Mouse (Mus musculus) T-cell, adult 2 months (primary cell): ENCODE measurements around the gene Rnls.
A peak's percentile ranks its signal among the peaks of the same experiment; 100 is the strongest.

Experiments
- DNase-seq: peaks from one replicate; pipeline ENCODE4 v3.0.0; 2022; ENCODE audit warnings: low spot score

Rnls gene

GRCm38 (mm10) chr19:33102008-33102782 lies 289.9 kb downstream of the Rnls start:
- DNase-seq = no peak

- DNase-seq = peak; percentile 75
Observed at GRCm38 (mm10) chr19:33101093-33102007, 290.7 kb downstream of the Rnls start.

DNA sequence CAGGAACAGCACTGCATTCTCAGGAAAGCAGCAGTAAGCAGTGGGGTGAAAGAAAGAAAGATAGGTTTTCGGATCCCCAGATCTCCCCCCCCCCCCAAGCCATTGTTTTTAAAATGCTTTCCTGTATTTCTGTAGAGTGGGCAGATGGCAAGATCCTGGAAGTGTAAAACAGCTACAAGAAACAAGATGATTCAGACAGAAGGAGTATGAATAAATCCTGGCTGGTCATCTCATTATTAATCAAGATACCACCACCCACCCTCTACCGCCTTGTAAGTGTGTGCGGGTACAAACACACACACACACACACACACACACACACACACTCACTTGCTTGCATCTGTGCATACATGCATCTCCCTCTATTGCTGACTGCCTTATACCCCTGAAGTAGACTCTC lies 291.5 kb downstream of the Rnls start:
- no peak for DNase-seq

- no peak for DNase-seq
Observed at GRCm38 (mm10) chr19:33100031-33100430, 292.1 kb downstream of the Rnls start.

DNA sequence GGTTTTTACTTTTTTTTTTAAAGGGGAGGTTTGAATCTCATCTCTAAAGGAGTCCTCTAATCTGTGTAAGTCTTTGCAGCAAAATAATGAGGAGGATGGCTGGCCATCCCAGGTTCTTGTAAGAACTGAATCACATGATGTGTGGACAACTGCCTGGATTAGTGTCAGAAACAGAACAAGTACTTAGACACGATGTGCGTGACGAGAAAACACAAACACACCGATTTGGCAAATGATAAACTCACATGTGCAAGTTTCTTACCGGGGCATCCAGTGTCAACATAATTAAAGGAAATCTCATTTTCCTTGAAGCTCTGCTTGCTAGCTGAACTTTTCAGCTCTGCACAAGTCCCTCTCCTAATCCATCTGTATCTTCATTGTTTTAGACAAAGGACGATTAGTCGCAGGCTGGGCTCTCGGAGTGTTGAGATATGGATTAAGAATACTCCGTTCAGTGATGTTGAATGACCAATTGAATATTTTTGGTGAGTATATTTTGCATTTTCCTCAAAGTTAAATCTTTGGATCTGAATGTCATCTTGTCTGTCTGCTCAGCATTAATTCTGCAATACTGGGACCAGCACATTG lies 292.8 kb downstream of the Rnls start:
- no peak for DNase-seq

DNA sequence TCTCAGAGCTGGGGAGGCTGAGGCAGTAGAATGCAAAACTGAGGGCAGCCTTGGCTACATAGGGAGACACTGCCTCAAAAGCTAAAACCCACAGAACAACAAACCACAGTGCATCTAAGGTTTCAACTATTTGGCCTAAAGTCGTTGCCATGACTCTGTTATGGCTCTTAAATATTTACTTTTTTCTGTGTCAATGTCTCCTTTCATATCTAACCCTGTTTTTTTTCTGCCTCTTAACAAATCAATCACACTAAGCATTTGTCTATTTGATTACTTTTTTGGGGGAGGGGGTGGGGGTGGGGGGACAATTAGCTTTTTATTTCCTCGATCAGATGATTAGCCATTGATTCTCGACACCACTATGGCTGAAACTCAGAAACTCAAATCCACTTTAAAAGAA lies 294.4 kb downstream of the Rnls start:
- DNase-seq = no peak

DNA sequence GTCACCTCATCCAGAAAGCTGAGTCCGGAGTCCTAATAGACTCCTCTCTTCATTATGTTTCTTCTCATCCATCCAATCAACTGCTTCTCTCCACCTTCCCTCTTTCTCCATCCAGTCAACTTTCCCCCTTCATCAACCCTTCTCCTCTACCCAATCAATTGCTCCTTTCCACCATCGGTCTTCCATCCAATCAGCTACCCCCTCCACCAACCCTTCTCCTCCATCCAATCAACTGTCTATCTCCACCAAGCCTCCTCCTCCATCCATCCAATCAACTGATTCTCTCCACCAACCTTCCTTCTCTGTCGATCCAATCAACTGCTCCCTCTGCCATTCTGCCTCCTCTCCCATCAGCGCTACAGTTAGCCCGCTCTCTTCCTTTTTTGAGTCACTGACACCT lies 295.5 kb downstream of the Rnls start:
- DNase-seq = no peak

DNA sequence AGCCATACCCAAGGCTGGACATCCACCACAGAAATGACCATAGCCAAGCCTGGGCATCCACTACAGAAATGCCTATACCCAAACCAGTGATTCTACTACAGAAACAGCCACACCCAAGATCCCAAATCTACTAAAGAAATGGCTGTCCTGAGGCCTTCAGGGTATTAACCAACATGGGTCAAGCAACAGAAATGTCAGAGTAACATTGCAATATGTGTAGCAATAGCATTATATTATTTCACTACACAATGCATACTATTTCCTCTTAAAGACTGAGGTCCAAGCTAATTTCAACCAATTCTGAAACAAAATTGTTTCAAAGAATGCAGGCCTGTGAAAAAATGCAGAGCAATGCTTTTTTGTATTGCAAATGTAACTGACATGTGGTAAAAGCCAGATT lies 299.5 kb downstream of the Rnls start:
- no peak for DNase-seq

DNA sequence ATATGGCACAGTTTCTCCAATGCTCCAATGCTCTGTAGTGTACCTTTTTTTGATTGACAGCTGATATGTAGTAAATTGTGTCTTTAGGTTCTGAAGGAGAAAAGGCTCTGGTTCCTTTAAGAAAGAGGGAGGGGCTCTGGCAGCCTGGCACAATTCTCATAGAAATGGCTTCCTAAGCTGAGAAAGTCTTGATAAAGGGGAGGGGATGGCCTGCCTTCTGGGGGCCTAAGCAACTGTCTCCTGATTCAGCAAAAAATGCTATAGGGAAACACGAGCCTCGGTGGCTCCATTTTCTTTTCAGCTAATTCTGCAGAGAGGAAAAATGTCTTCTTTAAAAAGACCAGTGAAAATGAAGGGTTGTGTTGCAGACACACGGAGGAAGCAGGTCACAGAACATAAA lies 300.8 kb downstream of the Rnls start:
- DNase-seq = no peak

DNA sequence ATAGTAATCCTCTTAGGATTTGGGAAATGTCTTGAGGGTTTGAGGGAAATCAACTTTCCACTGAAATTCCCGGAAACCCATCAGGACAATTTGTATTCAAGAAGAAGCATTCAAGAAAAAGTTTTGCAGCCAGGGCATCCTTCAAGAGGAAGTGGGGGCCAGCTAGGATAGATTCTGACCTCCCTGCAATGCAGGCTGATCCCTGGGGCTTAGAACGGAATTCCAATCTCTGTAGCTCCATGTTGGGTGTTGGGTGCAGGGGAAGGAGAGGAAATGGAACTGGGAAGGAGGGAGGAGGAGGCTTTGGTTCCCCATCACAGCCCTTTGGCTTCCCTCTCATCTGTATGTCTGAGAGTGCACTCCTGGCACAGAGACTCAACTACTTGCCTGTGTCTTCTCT lies 303.2 kb downstream of the Rnls start:
- DNase-seq = no peak

DNA sequence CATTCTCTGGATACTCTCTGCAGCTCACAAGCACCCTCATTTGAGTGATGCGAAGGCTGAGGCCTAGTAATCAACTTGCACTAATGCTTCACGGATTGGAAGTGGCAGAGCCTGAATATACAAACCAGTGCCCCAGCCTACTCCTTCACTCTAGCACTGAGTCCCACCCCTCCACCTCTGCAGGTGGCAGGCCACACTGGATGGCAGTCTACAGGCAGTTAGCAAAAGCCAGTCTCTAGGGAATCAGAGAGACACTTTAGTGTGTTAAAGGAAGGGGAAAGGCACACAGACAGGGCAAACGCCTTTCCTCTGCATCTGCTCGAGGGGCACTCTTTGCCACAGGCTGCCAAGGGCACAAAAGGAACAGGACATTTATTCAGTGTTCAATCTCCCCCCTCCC lies 304.1 kb downstream of the Rnls start:
- no peak for DNase-seq
